19 mouse cellular contexts compared by ENCODE assay signal in the genomic region with DNA sequence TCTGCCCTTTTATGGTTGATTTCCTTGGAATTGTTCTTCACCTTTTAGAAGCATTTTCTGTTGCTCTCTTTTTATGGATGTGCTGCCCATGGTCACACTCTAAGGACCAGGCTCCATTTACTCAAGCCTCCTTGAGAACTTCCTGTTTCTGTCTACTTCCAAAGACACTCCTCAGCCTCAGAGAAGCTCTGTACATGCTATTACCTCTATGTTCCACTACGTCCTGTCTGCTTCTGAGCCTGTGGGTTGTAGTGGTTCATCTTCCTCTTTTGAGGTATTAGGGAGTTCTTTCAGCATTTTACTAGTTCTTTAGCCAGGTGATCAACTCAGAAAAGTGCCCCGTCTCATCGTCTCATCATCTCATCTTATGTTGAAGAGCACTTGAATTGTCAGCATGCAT. TPM values are rescaled to one million over a fixed set of nuclear protein-coding genes. Genes with fewer than 3 reads are reported as not detected.
A peak's percentile ranks its signal among the peaks of the same experiment; 100 is the strongest.
DNase-seq lines count a peak whose midpoint lies in the region; ATAC-seq and TF ChIP-seq lines count a peak whose summit lies in the region.
"Had no signal": no experiment of that assay in that cellular context is flagged by ENCODE, and none has a peak within 500 bp of the region (broad histone marks: within the 10 kb centered on the region; RNA-seq: fewer than 3 reads in every experiment).

No protein-coding gene starts in this region.

- H3K27me3 ChIP-seq in CH12.LX (replicated peaks), result peaks cover 5% of the 10 kb centered on the region
- H3K27me3 ChIP-seq in cerebellum, adult 2 months (ENCODE audit: control insufficient read depth, insufficient read depth, low read length), result no peaks in the 10 kb centered on the region; the same call in 1 of the 2 replicates
- H3K27me3 ChIP-seq in heart, embryonic 11.5 days (ENCODE audit: control insufficient read depth, insufficient read depth, low read length), result no peaks in the 10 kb centered on the region
- H3K27me3 ChIP-seq: embryonic facial prominence, embryonic 12.5 days; embryonic facial prominence, embryonic 15.5 days had no signal

- H3K9me3 ChIP-seq in CH12.LX (replicated peaks; ENCODE audit: low read length), result no peaks in the 10 kb centered on the region
- no peaks in the 10 kb centered on the region for H3K9me3 ChIP-seq in heart, embryonic 11.5 days (replicated peaks; ENCODE audit: control insufficient read depth, low read length)
- H3K9me3 ChIP-seq: embryonic facial prominence, embryonic 12.5 days; embryonic facial prominence, embryonic 15.5 days had no signal

- dilution Hi-C loops in CH12.LX (cut with MboI; ENCODE audit: extremely low pct_ligation_motif_present, extremely low pct_unique_long_range_greater_than_20kb, low sequenced_read_pairs), result no loop called here

- no peak for TF ChIP-seq RAD21 in CH12.LX (IDR thresholded peaks at IDR 0.05; ENCODE audit: low read depth, low read length)

- H3K4me1 ChIP-seq in CH12.LX (ENCODE audit: control insufficient read depth in 1 of 2, insufficient read depth in 2 of 2), result no peaks in the 10 kb centered on the region; a peak in 1 of 4 replicates
- H3K4me1 ChIP-seq in cerebellum, adult 2 months (ENCODE audit: control insufficient read depth, insufficient read depth, low read length), result no peaks in the 10 kb centered on the region
- no peaks in the 10 kb centered on the region for H3K4me1 ChIP-seq in heart, embryonic 11.5 days (ENCODE audit: control insufficient read depth, insufficient read depth, low read length)
- H3K4me1 ChIP-seq: embryonic facial prominence, embryonic 12.5 days; embryonic facial prominence, embryonic 15.5 days had no signal

- no peak for TF ChIP-seq EP300 in CH12.LX (IDR thresholded peaks at IDR 0.05; ENCODE audit: low read length)

- H3K79me2 ChIP-seq in CH12.LX (replicated peaks; ENCODE audit: control insufficient read depth, extremely low read depth, insufficient read depth, poor library complexity, severe bottlenecking), result no peaks in the 10 kb centered on the region

- H3K36me3 ChIP-seq in CH12.LX (replicated peaks in 1 of 2; ENCODE audit: control insufficient read depth in 1 of 2, insufficient read depth in 1 of 2, low read length in 1 of 2), result no peaks in the 10 kb centered on the region
- no peaks in the 10 kb centered on the region for H3K36me3 ChIP-seq in heart, embryonic 11.5 days (ENCODE audit: control insufficient read depth, insufficient read depth, low read length)
- H3K36me3 ChIP-seq: embryonic facial prominence, embryonic 12.5 days; embryonic facial prominence, embryonic 15.5 days had no signal

- H3K9ac ChIP-seq in CH12.LX (ENCODE audit: insufficient read depth, low read depth), result no peak overlapping the region
- H3K9ac ChIP-seq in heart, embryonic 11.5 days (ENCODE audit: low read depth, low read length), result no peak overlapping the region
- H3K9ac ChIP-seq: embryonic facial prominence, embryonic 12.5 days; embryonic facial prominence, embryonic 15.5 days; forebrain, postnatal 0 days; hindbrain, embryonic 14.5 days had no signal

- no peak overlapping the region for H3K4me2 ChIP-seq in CH12.LX (ENCODE audit: insufficient read depth, low read depth, poor library complexity, severe bottlenecking)
- no peak overlapping the region for H3K4me2 ChIP-seq in heart, embryonic 11.5 days
- H3K4me2 ChIP-seq: embryonic facial prominence, embryonic 12.5 days; embryonic facial prominence, embryonic 15.5 days; hindbrain, embryonic 14.5 days had no signal

- no peak for TF ChIP-seq CTCF in CH12.LX (conservative IDR thresholded peaks at IDR 0.05 in 1 of 2, IDR thresholded peaks at IDR 0.05 in 1 of 2; ENCODE audit: low read depth in 2 of 2, low read length in 2 of 2)
- no peak for TF ChIP-seq CTCF in cerebellum, adult 2 months (IDR thresholded peaks at IDR 0.05; ENCODE audit: borderline replicate concordance, insufficient read depth, low read depth, low read length)

- peak; percentile 83 for ATAC-seq in common myeloid progenitor, adult 5-6 weeks (replicated peaks; ENCODE audit: low read depth, poor library complexity, severe bottlenecking)
- peak; percentile 79 for ATAC-seq in megakaryocyte, adult 5-6 weeks (ENCODE audit: poor library complexity, severe bottlenecking)
- no peak for ATAC-seq in heart, embryonic 11.5 days (replicated peaks; ENCODE audit: insufficient number of reproducible peaks, low FRiP score, low TSS enrichment)
- ATAC-seq: activated CD4-positive, CD25-positive, alpha-beta regulatory T cell, adult 4 months had no signal

- TF ChIP-seq POLR2A in CH12.LX (IDR thresholded peaks at IDR 0.05; ENCODE audit: low read depth, low read length), result no peak
- no peak for TF ChIP-seq POLR2A in cerebellum, adult 2 months (IDR thresholded peaks at IDR 0.05; ENCODE audit: borderline replicate concordance, insufficient read depth, low read length)

- WGBS in cerebellum, adult 2 months, result 84% methylated on average over 3 of the region's 3 CpGs
- WGBS in heart, embryonic 11.5 days (ENCODE audit: insufficient replicate concordance), result 68% methylated on average over 3 of the region's 3 CpGs

- peak; percentile 22 for DNase-seq in CH12.LX (ENCODE audit: extremely low read depth)
- no peak for DNase-seq in cerebellum, adult 2 months
- no peak for DNase-seq in urinary bladder, adult 2 months (ENCODE audit: low spot score)
- DNase-seq in B cell, adult 2 months, result no peak
- DNase-seq: adrenal gland, adult 8-10 months; adrenal gland, postnatal 25 days; cerebellum, adult 11-12 months; cerebellum, postnatal 14 days; gastrocnemius, adult 2 months; gastrocnemius, postnatal 14 days had no signal

- H3K4me3 ChIP-seq in CH12.LX (replicated peaks in 1 of 3; ENCODE audit: low read depth in 2 of 3, low read length in 2 of 3, poor library complexity in 1 of 3), result no peak overlapping the region
- no peak overlapping the region for H3K4me3 ChIP-seq in cerebellum, adult 2 months (replicated peaks; ENCODE audit: insufficient read depth, low read depth, low read length)
- H3K4me3 ChIP-seq in heart, embryonic 11.5 days (ENCODE audit: low read depth, low read length), result no peak overlapping the region
- H3K4me3 ChIP-seq: embryonic facial prominence, embryonic 12.5 days; embryonic facial prominence, embryonic 15.5 days; gastrocnemius, adult 2 months had no signal

- H3K27ac ChIP-seq in CH12.LX (ENCODE audit: insufficient read depth, low read depth), result no peak overlapping the region
- no peak overlapping the region for H3K27ac ChIP-seq in cerebellum, adult 2 months (ENCODE audit: insufficient read depth, low read length)
- H3K27ac ChIP-seq in heart, embryonic 11.5 days (ENCODE audit: low read depth, low read length), result no peak overlapping the region
- H3K27ac ChIP-seq: embryonic facial prominence, embryonic 12.5 days; embryonic facial prominence, embryonic 15.5 days; hindbrain, embryonic 14.5 days; hindbrain, postnatal 0 days had no signal

- in situ Hi-C loops in CH12.LX (cut with MboI; ENCODE audit: low pct_ligation_motif_present, low pct_unique_long_range_greater_than_20kb, low sequenced_read_pairs), result no loop called here

TF ChIP-seq in CH12.LX, 34 proteins besides CTCF, POLR2A, EP300 and RAD21:
- TF ChIP-seq CHD1 (IDR thresholded peaks at IDR 0.05; ENCODE audit: low read depth, low read length), result no peak
- no peak for TF ChIP-seq UBTF (IDR thresholded peaks at IDR 0.05; ENCODE audit: low read depth, low read length)
- TF ChIP-seq ETS1 (conservative IDR thresholded peaks at IDR 0.05; ENCODE audit: low read depth, low read length), result no peak
- TF ChIP-seq MYC (IDR thresholded peaks at IDR 0.05; ENCODE audit: low read depth, low read length), result no peak
- TF ChIP-seq JUN (IDR thresholded peaks at IDR 0.05; ENCODE audit: insufficient read depth, low read depth, low read length), result no peak
- no peak for TF ChIP-seq TBP (conservative IDR thresholded peaks at IDR 0.05; ENCODE audit: low read depth, low read length)
- no peak for TF ChIP-seq RCOR1 (conservative IDR thresholded peaks at IDR 0.05; ENCODE audit: low read depth, low read length)
- TF ChIP-seq PAX5 (IDR thresholded peaks at IDR 0.05; ENCODE audit: low read length), result no peak
- TF ChIP-seq ZKSCAN1 (IDR thresholded peaks at IDR 0.05; ENCODE audit: borderline replicate concordance, low read depth, low read length), result no peak
- TF ChIP-seq NRF1 (IDR thresholded peaks at IDR 0.05; ENCODE audit: low read depth, low read length), result no peak
- TF ChIP-seq USF2 (conservative IDR thresholded peaks at IDR 0.05; ENCODE audit: low read depth, low read length), result no peak
- no peak for TF ChIP-seq MAX (IDR thresholded peaks at IDR 0.05; ENCODE audit: low read length)
- no peak for TF ChIP-seq ZMIZ1 (IDR thresholded peaks at IDR 0.05; ENCODE audit: low read depth, low read length)
- no peak for TF ChIP-seq ZNF384 (IDR thresholded peaks at IDR 0.05; ENCODE audit: low read depth, low read length)
- TF ChIP-seq SIN3A (IDR thresholded peaks at IDR 0.05; ENCODE audit: low read length), result no peak
- no peak for TF ChIP-seq GABPA (IDR thresholded peaks at IDR 0.05; ENCODE audit: insufficient replicate concordance, low read depth, low read length)
- TF ChIP-seq MEF2A (IDR thresholded peaks at IDR 0.05; ENCODE audit: borderline replicate concordance, low read depth, low read length), result no peak
- no peak for TF ChIP-seq ELF1 (IDR thresholded peaks at IDR 0.05; ENCODE audit: low read depth, low read length)
- no peak for TF ChIP-seq MAZ (IDR thresholded peaks at IDR 0.05; ENCODE audit: low read depth, low read length)
- no peak for TF ChIP-seq MAFK (IDR thresholded peaks at IDR 0.05; ENCODE audit: insufficient replicate concordance, low read length)

RNA-seq across cellular contexts. Expression of gene Ybx3, which starts 31.3 kb away (rescaled TPM):
- 410 and 435 TPM in 2 replicates for total RNA-seq in CH12.LX (2012; rRNA removed)
- total RNA-seq in CH12.LX (2014; rRNA removed), result 391 and 415 TPM in 2 replicates
- 528 and 620 TPM in 2 replicates for polyA plus RNA-seq in CH12.LX (2012; ENCODE audit: insufficient read length, low read depth)
- total RNA-seq in common myeloid progenitor, adult 5-6 weeks (2017), result 642 and 683 TPM in 2 replicates
- 198 and 202 TPM in 2 replicates for total RNA-seq in megakaryocyte, adult 5-6 weeks (2015)
- 215 and 291 TPM in 2 replicates for total RNA-seq in megakaryocyte, adult 5-6 weeks (2017)
- polyA plus RNA-seq in cerebellum, adult 2 months (2012; rRNA removed), result 82.2 and 94.0 TPM in 2 replicates
- 177 and 227 TPM in 2 replicates for polyA plus RNA-seq in urinary bladder, adult 2 months (2012; rRNA removed)
- polyA plus RNA-seq in heart, embryonic 11.5 days (2014; fragmentation: Nextera tagmentation; extraction: Ambion mirVana), result 50.8 and 58.4 TPM in 2 replicates
